Comparison of ENCODE assay signal across 15 mouse cellular contexts in the genomic region with DNA sequence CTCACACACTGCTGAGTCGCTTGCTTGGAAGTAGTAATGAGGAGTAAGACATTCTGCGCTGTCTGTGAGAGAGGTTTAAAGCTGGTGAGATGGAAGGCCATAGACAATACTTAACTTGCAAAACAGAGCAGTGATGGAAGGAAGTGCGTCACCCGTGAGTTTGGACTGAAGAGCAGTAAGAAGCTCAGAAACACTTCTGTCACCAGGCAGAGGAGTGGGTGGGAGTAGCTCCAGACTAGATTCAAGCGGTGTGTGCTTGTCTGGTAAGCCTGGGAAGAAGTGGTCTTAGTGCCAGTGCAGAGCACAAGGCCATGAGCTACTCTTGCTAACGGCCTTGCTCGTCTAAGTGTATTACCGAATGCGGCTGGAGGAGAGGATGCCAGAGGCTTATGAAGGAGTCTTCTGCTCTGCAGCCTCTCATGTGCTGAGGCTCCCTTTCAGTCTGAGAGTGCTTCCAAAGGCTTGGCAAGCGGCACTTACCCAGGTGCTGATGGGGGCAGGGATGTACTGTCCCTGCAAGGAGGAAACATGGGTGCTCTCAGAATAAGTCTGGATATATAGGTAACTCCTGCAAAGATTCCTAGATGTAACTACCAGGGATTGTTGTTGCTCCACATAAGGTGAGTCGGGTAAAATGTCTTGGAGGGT. TPM values are rescaled to one million over a fixed set of nuclear protein-coding genes. Genes with fewer than 3 reads are reported as not detected.
DNase-seq lines count a peak whose midpoint lies in the region; TF ChIP-seq lines count a peak whose summit lies in the region.
"Had no signal": no experiment of that assay in that cellular context is flagged by ENCODE, and none has a peak within 500 bp of the region (broad histone marks: within the 10 kb centered on the region; RNA-seq: fewer than 3 reads in every experiment).

No protein-coding gene starts in this region.

- intact Hi-C loops in gastrocnemius, postnatal 14 days (cut with DNase I; ENCODE audit: low total_unique reads) = no loop called here

- H3K4me1 ChIP-seq in hindbrain, embryonic 10.5 days (replicated peaks) = no peaks in the 10 kb centered on the region
- H3K4me1 ChIP-seq: embryonic facial prominence, embryonic 15.5 days; forebrain, embryonic 12.5 days; midbrain, embryonic 10.5 days; neural tube, embryonic 15.5 days had no signal

- peak in 1 of 2 experiments; percentile 40 for DNase-seq in layer of hippocampus, adult 2 months (ENCODE audit: low spot score in 2 of 2)
- no peak for DNase-seq in layer of hippocampus, postnatal 25 days (ENCODE audit: extremely low spot score in 1 of 2, low spot score in 1 of 2)
- DNase-seq in brain, adult 2 months (ENCODE audit: low read depth, low spot score) = peak; percentile 71
- peak; percentile 69 to 83 for DNase-seq in cerebellum, adult 18-20 months
- DNase-seq in gastrocnemius, postnatal 14 days = peak; percentile 25
- DNase-seq in urinary bladder, adult 2 months (ENCODE audit: low spot score) = no peak
- no peak for DNase-seq in hindbrain, embryonic 10.5 days (ENCODE audit: low spot score)
- DNase-seq: adrenal gland, adult 8-10 months; kidney, adult 9 months; lung, postnatal 36 days had no signal

- peaks cover 82% of the 10 kb centered on the region for H3K36me3 ChIP-seq in hindbrain, embryonic 10.5 days

- TF ChIP-seq CTCF in layer of hippocampus, adult 2 months (conservative IDR thresholded peaks at IDR 0.05) = no peak

- no peak overlapping the region for H3K4me3 ChIP-seq in layer of hippocampus, adult 2 months
- no peak overlapping the region for H3K4me3 ChIP-seq in hindbrain, embryonic 10.5 days
- H3K4me3 ChIP-seq: embryonic facial prominence, embryonic 15.5 days; forebrain, embryonic 12.5 days; heart, embryonic 13.5 days; midbrain, embryonic 10.5 days; neural tube, embryonic 15.5 days had no signal

- WGBS in hindbrain, embryonic 10.5 days = 93% methylated on average over 11 of the region's 11 CpGs

- peak overlapping the region; percentile 3; the same call in 1 of the 2 replicates for H3K27ac ChIP-seq in layer of hippocampus, adult 2 months
- no peak overlapping the region for H3K27ac ChIP-seq in hindbrain, embryonic 10.5 days
- H3K27ac ChIP-seq: embryonic facial prominence, embryonic 15.5 days; forebrain, embryonic 12.5 days; heart, embryonic 13.5 days; midbrain, embryonic 10.5 days; neural tube, embryonic 15.5 days had no signal

- H3K9me3 ChIP-seq in hindbrain, embryonic 10.5 days = no peaks in the 10 kb centered on the region
- H3K9me3 ChIP-seq: embryonic facial prominence, embryonic 15.5 days; forebrain, embryonic 12.5 days; heart, embryonic 13.5 days; midbrain, embryonic 10.5 days; neural tube, embryonic 15.5 days had no signal

- H3K27me3 ChIP-seq in hindbrain, embryonic 10.5 days (ENCODE audit: insufficient read depth, poor library complexity, severe bottlenecking) = no peaks in the 10 kb centered on the region
- H3K27me3 ChIP-seq: embryonic facial prominence, embryonic 15.5 days; forebrain, embryonic 12.5 days; heart, embryonic 13.5 days; neural tube, embryonic 15.5 days had no signal

RNA-seq across cellular contexts. Expression of gene Tomm34, which starts 27.8 kb away (rescaled TPM):
- total RNA-seq in layer of hippocampus, adult 2 months (2021) = 100 to 1,000 TPM; 107 to 108 TPM
- 10 to 100 TPM; 86.8 to 95.2 TPM for total RNA-seq in layer of hippocampus, postnatal 25 days (2021)
- total RNA-seq in gastrocnemius, postnatal 14 days (2021) = 10 to 100 TPM; 11.7 to 14.6 TPM
- polyA plus RNA-seq in urinary bladder, adult 2 months (2012; rRNA removed) = 38.6 and 48.0 TPM in 2 replicates
- 58.3 and 64.3 TPM in 2 replicates for polyA plus RNA-seq in hindbrain, embryonic 10.5 days (2016; fragmentation: Nextera tagmentation; extraction: Ambion mirVana)

RNA-seq across cellular contexts. Expression of gene Stk4, which starts 28.6 kb away (rescaled TPM):
- total RNA-seq in layer of hippocampus, adult 2 months (2021) = 10 to 100 TPM; 46.9 to 50.4 TPM
- total RNA-seq in layer of hippocampus, postnatal 25 days (2021) = 10 to 100 TPM; 47.8 to 48.6 TPM
- total RNA-seq in gastrocnemius, postnatal 14 days (2021) = 10 to 100 TPM; 10.0 to 10.3 TPM
- polyA plus RNA-seq in urinary bladder, adult 2 months (2012; rRNA removed) = 18.3 and 20.9 TPM in 2 replicates
- polyA plus RNA-seq in hindbrain, embryonic 10.5 days (2016; fragmentation: Nextera tagmentation; extraction: Ambion mirVana) = 30.8 and 36.8 TPM in 2 replicates

Comparison
In these comparisons a context has a peak if more than half of its experiments do, and no peak if none do; other contexts are left out.
1. DNase-seq: peak in brain, adult 2 months (single experiment), cerebellum, adult 18-20 months (2 of 2) and gastrocnemius, postnatal 14 days (single experiment); none in layer of hippocampus, postnatal 25 days (0 of 2), urinary bladder, adult 2 months (single experiment) and hindbrain, embryonic 10.5 days (single experiment).
2. RNA of gene Tomm34, which starts 27.8 kb away (total RNA-seq): 107 to 108 TPM in layer of hippocampus, adult 2 months and 86.8 to 95.2 TPM in layer of hippocampus, postnatal 25 days; 11.7 to 14.6 TPM in gastrocnemius, postnatal 14 days; every median in the first group is over 4 times any median in the second.
3. RNA of gene Stk4, which starts 28.6 kb away (total RNA-seq): 46.9 to 50.4 TPM in layer of hippocampus, adult 2 months and 47.8 to 48.6 TPM in layer of hippocampus, postnatal 25 days; 10.0 to 10.3 TPM in gastrocnemius, postnatal 14 days; every median in the first group is over 4 times any median in the second.